Mouse (Mus musculus): ENCODE measurements around the gene Wars2. TPM values are rescaled to one million over a fixed set of nuclear protein-coding genes. Genes with fewer than 3 reads are reported as not detected.

The Wars2 gene
- 7.5 and 11.6 TPM in 2 replicates for polyA plus RNA-seq (2011; ENCODE audit: insufficient read length, low read depth, missing spikeins)

DNA sequence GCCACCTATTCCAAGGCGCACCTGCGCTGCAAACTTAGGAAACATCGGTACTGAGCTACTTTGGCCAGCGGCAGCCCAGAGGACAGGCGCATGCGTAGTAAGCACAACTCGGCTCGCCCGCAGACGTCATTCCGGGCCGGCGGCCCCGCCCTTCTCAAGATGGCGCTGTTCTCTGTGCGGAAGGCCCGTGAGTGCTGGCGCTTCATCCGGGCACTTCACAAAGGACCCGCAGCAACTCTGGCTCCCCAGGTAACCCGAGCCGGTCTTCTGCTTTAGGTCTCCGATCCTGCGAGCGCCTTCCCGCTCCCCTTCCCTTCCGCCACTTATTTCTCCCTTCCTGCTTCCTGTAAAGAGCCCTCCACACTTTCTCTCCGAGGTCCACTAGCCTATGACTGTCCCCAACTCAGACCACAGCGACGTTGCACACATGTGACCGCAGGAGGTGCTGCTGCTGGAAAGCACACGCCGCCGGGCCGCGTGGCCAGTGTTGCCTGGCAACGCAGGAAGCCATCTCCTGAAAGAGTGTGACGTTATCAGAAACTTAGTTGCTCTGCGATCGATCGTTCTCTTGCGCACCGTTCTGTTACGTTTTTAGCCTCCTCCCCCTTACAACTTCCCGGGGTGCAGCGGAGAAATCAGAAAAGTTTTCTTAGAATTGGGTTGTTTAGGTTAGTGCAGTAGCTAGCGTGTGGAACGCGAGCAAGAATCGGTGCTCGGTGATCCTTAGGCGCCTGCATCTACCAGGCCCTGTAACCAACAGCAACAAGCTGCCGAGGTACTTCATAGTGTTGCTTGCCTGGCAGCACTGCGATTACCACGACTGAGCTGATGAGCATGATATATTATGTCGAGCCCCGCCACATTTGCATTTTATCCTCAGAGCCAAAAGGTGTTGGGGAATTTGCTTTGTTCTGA, at the start of gene Wars2:
Gene Wars2 (plus strand): TSS at position 129 of the 915 bp plus-strand sequence.
- TF ChIP-seq CTCF (IDR thresholded peaks at IDR 0.05; ENCODE audit: borderline replicate concordance, insufficient read depth, low read length) = peak; percentile 64; the same call in 1 of the 2 replicates
- peak; percentile 71 for TF ChIP-seq POLR2A (IDR thresholded peaks at IDR 0.05; ENCODE audit: low read depth, low read length)
- Histone ChIP-seq H3K4me1 (ENCODE audit: control insufficient read depth, insufficient read depth, low read length) (no peaks in the 10 kb centered on the region), H3K4me3 (ENCODE audit: insufficient read depth, low read length) (peak within 1 kb of the TSS; percentile 59), H3K27ac (ENCODE audit: insufficient read depth, low read length) (peak within 1 kb of the TSS; percentile 82)

DNA sequence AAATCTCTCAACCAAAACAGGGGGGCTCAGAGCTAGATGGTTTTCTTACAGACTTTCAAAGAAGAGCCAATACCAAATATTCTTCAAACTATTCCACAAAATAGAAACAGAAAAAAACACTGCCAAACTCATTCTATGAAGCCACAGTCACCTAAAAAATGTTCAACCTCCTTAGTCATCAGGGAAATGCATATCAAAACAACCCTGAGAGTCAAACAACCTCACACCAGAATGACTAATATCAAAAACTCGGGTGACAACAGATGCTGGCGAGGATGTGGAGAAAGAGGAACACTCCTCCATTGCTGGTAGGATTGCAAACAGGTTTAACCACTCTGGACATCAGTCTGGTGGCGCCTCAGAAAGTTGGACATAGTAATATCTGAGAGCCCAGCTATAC, 44.1 kb upstream of the Wars2 start:
- Histone ChIP-seq H3K4me1 (ENCODE audit: control insufficient read depth, insufficient read depth, low read length) (no peaks in the 10 kb centered on the region), H3K4me3 (ENCODE audit: insufficient read depth, low read length) (no peak overlapping the region), H3K27ac (ENCODE audit: insufficient read depth, low read length) (no peak overlapping the region)
- TF ChIP-seq POLR2A (IDR thresholded peaks at IDR 0.05; ENCODE audit: low read depth, low read length) (no peak), CTCF (IDR thresholded peaks at IDR 0.05; ENCODE audit: borderline replicate concordance, insufficient read depth, low read length) (no peak)

DNA sequence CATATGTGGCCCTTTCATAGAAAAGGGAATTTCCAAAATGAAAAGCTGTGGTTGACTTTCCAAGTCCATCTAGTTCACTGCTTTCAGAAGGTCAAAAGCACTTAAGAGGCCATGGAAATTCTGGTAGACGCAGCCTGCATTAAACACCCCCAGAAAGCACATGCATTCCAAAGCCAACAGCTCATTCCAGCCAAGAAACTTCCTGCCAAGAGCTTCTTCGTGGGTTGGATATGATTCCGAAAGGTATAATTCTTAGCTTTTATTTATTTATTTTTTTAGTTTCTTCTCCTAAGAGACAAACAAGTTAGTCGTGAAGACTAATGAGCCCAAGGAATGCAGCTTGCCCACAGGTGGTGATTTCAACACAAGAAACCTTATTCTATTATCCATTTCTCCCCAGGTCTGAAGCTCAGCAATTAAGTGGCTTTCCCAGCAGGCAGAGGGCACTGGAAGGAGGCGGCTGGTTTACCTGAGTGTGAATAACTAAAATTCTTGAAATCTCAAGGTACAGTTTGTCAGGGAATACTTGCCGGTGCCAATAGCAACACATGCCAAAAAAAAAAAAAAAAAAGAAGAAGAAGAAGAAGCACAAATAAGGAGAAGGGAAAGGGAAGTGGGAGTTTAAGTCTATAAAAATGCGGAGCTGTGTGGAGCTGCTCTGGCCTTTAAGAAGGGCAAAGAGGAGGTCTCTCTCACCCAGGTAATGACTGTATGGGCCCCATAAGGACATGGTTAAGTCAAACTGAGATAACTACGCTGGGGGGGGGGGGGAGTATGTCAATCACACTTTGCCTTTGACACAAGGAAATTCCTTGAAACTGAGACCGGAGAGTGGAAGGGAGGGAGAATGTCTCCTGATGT, 30.3 kb upstream of the Wars2 start:
- TF ChIP-seq CTCF (IDR thresholded peaks at IDR 0.05; ENCODE audit: borderline replicate concordance, insufficient read depth, low read length) = no peak
- Histone ChIP-seq H3K4me1 (ENCODE audit: control insufficient read depth, insufficient read depth, low read length) (peaks cover 6% of the 10 kb centered on the region), H3K27ac (ENCODE audit: insufficient read depth, low read length) (peak overlapping the region; percentile 80), H3K4me3 (ENCODE audit: insufficient read depth, low read length) (no peak overlapping the region)

DNA sequence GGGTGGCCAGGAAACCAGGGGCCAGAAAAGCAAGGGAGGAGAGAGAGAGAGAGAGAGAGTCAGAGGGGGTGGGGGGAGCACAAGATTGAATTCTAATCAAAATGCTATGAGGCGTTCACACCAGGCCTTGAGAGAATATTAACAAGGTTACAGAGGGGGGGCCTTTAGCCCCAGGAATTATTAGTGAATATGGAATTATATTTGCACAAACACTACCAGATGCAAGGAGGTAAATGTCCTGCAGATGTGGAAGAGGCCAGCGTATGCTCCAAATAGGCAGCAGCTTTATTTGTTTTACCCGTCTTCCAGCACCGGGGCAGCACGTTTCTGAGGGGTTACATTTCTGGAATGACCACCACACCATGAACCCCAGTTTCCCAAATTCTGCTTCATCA, 29.7 kb upstream of the Wars2 start:
- Histone ChIP-seq H3K4me1 (ENCODE audit: control insufficient read depth, insufficient read depth, low read length) (peaks cover 6% of the 10 kb centered on the region), H3K4me3 (ENCODE audit: insufficient read depth, low read length) (no peak overlapping the region), H3K27ac (ENCODE audit: insufficient read depth, low read length) (peak overlapping the region; percentile 80)
- no peak for TF ChIP-seq CTCF (IDR thresholded peaks at IDR 0.05; ENCODE audit: borderline replicate concordance, insufficient read depth, low read length)

- no peak for TF ChIP-seq CTCF (IDR thresholded peaks at IDR 0.05; ENCODE audit: borderline replicate concordance, insufficient read depth, low read length)
- TF ChIP-seq POLR2A (IDR thresholded peaks at IDR 0.05; ENCODE audit: low read depth, low read length) = no peak
- Histone ChIP-seq H3K4me1 (ENCODE audit: control insufficient read depth, insufficient read depth, low read length) (peaks cover 6% of the 10 kb centered on the region), H3K27ac (ENCODE audit: insufficient read depth, low read length) (no peak overlapping the region), H3K4me3 (ENCODE audit: insufficient read depth, low read length) (no peak overlapping the region)
Observed at GRCm38 (mm10) chr3:99113266-99113837, 27.5 kb upstream of the Wars2 start.

- Histone ChIP-seq H3K4me1 (ENCODE audit: control insufficient read depth, insufficient read depth, low read length) (no peaks in the 10 kb centered on the region), H3K27ac (ENCODE audit: insufficient read depth, low read length) (no peak overlapping the region), H3K4me3 (ENCODE audit: insufficient read depth, low read length) (no peak overlapping the region)
- no peak for TF ChIP-seq POLR2A (IDR thresholded peaks at IDR 0.05; ENCODE audit: low read depth, low read length)
- TF ChIP-seq CTCF (IDR thresholded peaks at IDR 0.05; ENCODE audit: borderline replicate concordance, insufficient read depth, low read length) = no peak
Observed at GRCm38 (mm10) chr3:99120942-99121341, 19.9 kb upstream of the Wars2 start.

DNA sequence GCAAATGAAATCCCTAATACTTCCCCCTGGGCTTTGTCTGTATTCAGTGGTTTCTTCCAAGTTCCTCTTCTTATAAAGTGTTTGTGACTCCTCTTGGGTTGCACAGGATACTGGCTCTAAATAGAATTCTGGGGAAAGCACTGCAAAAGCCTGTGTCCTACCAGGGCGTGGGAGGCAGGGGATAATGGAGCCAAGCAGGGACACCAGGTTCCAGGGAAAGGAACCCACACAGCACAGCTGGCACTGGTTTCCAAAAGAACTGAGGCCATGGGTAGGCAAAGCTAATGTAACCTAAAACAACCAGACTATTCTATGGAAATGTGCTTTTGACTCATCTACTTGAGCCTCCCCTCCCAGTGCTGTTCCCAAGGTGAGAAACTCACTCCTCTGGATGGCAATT, 10.3 kb upstream of the Wars2 start:
- Histone ChIP-seq H3K27ac (ENCODE audit: insufficient read depth, low read length) (no peak overlapping the region), H3K4me1 (ENCODE audit: control insufficient read depth, insufficient read depth, low read length) (no peaks in the 10 kb centered on the region), H3K4me3 (ENCODE audit: insufficient read depth, low read length) (no peak overlapping the region)
- TF ChIP-seq CTCF (IDR thresholded peaks at IDR 0.05; ENCODE audit: borderline replicate concordance, insufficient read depth, low read length) = no peak

- no peak overlapping the region for H3K27ac ChIP-seq (ENCODE audit: insufficient read depth, low read length)
- no peaks in the 10 kb centered on the region for H3K4me1 ChIP-seq (ENCODE audit: control insufficient read depth, insufficient read depth, low read length)
- TF ChIP-seq POLR2A (IDR thresholded peaks at IDR 0.05; ENCODE audit: low read depth, low read length) (no peak), CTCF (IDR thresholded peaks at IDR 0.05; ENCODE audit: borderline replicate concordance, insufficient read depth, low read length) (no peak)
- H3K4me3 ChIP-seq (ENCODE audit: insufficient read depth, low read length) = no peak overlapping the region
Observed at GRCm38 (mm10) chr3:99131973-99132372, 8.9 kb upstream of the Wars2 start.

DNA sequence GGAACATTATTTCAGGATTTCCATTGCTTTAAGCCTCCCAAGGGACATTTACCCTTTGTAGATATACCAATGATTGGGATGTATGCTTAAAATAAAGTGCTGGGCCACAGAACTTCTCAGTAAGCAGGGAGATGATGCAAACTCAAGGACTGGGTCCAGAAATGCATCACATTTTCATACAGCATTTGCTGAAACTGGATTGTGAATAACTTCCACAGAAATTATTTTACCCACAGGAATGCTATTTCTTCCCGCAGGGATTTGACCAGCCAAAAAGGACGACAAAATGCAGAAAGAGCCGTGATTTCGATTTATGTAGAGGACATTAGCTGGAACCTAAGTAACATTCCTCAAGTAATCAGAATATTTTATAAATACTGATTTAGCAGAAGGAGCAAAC, 7.0 kb upstream of the Wars2 start:
- Histone ChIP-seq H3K4me1 (ENCODE audit: control insufficient read depth, insufficient read depth, low read length) (no peaks in the 10 kb centered on the region), H3K4me3 (ENCODE audit: insufficient read depth, low read length) (no peak overlapping the region), H3K27ac (ENCODE audit: insufficient read depth, low read length) (peak overlapping the region; percentile 86)
- TF ChIP-seq POLR2A (IDR thresholded peaks at IDR 0.05; ENCODE audit: low read depth, low read length) (peak; percentile 25; the same call in 1 of the 2 replicates), CTCF (IDR thresholded peaks at IDR 0.05; ENCODE audit: borderline replicate concordance, insufficient read depth, low read length) (no peak)
